Mouse (Mus musculus) kidney, adult 9 months (tissue): ENCODE data around the gene Sergef.

Experiments
- DNase-seq: peaks from one replicate; pipeline ENCODE4 v3.0.0; 2022

Sergef gene

DNA sequence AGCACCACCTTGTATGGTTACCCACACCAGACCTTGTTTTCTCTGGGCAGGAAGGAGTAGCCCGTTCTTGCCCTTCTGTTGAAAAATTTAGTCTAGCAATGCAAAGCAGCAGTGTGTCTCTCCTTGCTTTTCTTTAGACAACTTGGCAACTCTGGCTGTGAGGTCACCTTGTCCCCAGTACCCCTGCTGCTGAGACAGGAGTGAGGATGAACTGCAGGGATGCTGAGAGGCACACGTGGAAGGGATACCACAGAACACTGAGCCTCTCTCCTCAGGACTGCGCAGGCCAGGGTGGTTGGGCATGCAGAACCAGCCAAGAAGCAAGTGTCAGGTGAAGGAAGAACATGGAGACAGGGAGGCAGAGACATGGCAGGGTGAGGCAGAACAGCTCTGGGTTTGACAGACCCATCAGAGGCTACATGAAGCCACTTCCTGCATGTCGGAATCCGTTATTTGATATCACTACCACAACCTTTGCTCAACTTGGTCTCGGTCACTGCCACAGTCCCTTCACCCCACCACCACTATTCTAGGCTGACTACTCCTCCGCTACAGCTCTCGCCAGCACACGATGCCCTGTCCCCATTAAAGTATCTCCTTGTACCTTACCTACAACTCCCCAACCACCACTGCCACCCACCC lies 103.0 kb downstream of the Sergef start:
- no peak for DNase-seq

DNA sequence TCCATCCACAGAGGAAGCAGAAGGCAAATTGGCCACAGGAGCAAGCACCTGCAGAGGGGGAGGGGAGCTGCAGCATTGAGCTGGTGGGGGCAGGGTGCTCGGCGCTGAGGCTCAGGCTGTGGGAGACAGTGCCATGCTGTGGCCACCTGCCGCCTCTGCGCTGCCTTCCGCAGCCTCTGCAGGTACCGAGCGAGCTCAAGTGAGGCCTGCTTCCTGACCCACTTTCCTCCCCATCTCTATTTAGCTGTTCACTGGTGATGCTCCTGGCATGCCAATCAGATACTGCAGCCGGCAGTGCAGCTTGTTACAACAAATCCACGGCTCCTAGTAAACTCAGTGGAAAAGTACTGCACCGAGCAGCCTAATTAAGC lies 104.2 kb downstream of the Sergef start:
- DNase-seq, result peak; percentile 28

DNA sequence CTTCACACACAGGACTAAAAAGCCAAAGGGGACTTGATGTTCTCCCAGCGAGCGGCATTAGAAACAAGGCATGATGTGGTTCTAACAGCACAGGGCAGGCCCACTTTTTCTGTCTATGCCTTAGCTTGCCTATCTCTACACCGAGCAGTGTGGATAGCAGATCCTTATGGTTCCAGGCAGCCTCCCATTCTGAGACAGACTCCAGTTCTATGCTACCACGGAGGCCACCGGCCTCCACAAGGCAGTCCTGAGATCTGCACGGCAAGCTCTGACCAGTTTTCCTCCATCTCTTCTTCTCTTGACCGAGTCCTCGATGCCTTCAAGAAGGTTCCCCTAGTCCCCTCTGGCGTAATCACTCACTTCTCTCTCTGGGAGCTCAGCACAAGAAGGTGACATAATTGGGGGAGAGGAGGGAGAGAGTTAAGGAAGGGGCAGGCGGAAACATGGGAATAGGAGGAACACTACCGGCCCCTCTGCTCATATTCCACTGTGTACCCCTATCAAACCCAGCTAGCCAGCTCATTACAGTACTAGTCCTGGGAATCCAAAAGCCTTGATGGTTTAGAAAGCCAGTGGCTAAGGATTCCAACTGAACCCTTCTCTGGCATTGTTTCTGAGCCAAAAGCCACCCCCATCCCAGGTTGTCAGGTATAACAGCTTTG lies 104.7 kb downstream of the Sergef start:
- DNase-seq, result no peak

DNA sequence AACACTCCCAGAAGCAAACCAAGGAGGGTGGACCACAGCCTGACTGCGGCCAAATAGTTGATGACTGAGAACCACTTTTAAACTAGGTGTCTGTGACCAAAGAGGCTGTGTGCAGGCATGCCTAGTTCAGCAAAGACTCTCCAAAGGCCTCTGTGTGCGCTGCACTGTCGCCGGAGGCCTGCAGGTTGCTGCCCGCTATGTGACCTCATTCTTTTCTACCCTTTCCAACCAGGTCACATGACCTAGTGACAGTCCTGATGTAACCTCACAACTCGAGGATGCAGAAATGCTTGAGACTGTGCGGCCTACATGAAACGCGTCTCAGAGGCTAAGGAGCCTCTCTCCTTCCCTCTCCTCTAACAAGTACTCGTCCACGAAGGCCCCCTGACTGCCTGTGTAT lies 106.1 kb downstream of the Sergef start:
- DNase-seq, result no peak

DNA sequence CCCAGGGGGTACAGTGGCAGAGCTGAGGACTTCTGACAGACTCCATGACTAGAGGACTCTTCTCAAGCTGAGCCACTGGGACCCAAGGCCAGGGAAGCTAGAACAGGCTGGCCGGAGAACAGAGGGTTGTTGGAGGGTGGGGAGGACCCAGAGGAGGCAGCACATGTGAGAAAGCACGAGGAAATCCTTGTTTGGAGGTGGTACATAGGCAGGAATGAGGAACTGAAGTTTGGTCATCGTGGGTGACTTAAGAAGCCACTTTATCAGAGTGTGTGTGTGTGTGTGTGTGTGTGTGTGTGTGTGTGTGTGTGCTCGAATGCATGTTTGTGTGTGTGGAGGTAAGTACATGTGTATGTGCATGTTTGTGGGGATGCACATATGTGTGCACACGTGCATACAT lies 108.3 kb downstream of the Sergef start:
- DNase-seq, result no peak

DNA sequence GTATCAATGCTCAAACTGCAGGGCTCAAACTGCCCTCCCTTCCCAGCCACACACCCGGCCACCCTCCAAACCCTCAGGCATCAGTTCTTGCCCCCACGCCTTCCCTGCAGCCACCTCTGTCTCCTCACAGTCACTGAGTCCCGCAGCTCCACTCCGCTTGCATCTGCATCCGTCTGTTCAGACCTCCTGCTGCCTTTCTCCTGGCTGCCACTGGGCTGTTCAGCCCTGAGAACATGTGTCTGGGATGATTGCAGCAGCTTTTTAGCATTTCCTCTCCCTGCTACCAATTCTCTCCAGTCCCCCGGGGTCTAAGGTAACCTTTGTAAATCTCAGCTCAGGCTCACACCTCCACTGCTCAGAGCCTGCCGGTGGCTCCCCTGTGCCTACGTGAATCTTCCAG lies 109.7 kb downstream of the Sergef start:
- DNase-seq, result no peak

DNA sequence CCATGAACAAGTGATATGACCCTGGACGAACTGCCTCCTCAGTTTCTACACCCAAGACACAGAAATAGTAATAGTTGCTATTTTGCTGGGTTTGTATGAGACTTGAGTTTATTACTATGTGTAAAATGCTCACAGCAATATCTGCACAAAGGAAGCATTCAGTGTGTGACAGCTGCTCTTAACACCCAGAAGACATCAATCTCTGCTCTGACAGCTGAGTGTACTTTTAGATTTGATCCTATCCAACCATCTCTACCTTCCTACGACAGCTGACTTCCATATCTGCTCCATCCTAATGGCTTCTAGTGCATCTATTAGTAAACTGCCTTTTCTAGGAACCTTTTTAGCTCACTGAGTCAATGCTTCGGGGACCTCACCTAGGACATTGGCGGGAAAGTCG lies 110.3 kb downstream of the Sergef start:
- DNase-seq, result no peak

DNA sequence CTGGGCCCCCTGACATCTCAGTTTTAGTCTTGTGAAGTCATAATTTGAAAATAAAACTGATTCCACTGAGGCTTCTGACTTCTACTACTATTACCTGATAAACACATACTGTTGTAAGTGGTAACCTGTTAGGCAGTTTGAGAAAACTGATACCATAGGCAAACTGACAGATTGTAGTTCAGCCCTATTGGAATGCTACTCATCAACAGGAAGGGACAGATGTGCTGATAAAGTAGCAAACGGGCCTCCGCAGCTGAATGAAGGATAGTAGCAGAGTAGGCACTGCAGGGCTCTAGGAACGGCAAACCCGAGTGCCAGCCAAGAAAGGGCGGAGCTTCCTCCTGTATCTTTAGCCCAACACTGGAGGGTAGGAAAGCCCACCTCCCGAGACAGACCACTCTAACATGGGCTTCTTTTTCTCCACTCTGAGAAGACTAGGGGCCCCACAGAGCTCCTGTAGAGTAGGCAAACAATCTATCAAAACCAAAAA lies 112.9 kb downstream of the Sergef start:
- no peak for DNase-seq

DNA sequence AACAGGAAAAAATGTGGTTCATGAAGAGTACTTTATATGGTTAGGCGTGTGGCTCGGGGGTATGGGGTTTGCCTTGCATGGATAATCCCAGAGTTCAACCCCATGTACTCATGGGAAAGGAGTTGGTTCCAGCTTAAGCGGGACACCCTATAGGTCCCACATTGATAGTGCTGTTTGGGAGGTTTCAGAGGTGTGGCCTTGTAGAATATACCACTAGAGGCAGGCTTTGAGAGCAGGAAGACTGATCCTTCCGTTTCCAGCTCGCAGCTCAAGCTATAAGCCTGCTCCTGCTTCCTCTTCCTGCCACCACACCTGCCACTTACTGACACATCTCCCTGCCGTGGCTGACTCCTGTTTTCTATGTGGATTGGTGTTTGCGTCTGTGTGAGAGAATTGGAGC lies 116.4 kb downstream of the Sergef start:
- no peak for DNase-seq

DNA sequence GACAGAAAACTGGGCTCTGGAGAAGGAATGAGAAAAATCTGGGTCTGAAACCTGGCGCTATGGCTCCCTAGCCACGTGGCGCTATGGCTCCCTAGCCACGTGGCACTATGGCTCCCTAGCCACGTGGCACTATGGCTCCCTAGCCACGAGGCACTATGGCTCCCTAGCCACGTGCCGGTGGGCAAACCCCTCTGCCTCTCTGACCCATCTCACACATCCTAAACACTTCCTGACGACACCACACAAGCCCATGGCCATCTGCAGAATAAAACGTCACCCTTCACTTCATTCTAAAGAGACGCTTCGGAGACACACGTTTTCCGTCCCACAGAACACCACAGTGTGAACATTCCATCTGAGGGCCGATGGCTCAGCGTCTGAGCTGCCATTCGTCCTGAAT lies 117.8 kb downstream of the Sergef start:
- DNase-seq, result no peak

DNA sequence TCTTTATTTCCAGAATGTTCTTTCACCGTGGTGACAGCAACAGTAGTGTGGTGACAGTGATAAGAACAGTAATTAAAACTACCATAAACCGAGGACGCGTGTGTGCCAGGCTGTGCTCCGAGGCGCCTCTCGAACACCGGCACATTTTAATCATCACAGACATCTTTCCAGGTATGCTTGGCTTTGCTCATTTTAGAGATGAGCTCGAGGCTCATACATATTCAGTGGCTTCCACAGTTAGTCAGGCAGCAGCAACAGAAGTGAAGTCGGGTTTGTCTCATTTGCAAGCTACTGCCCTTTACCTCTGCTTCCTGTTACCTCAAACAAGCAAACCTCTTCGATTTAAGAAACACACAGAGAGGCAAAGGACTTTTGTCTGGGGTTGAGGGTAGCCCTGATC lies 120.5 kb downstream of the Sergef start:
- DNase-seq, result no peak

DNA sequence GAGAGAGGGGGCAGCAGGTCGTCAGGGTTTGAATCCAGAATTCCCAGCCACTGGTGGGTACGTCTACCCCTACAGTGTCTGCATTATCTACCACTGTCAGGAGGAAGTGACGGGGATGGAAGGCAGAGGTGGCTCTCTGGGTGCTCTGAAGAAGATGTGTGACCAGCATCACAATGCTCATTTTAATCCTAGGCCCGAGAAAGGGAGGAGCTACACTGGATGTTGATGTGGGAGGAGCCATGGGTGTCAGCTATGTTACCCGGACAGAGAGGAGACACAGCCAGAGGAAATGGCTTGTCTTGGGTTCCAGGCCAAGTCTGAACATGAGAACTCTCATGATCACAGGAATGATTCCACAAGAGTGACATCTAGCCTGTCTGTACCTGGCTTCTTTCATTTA lies 122.4 kb downstream of the Sergef start:
- no peak for DNase-seq

DNA sequence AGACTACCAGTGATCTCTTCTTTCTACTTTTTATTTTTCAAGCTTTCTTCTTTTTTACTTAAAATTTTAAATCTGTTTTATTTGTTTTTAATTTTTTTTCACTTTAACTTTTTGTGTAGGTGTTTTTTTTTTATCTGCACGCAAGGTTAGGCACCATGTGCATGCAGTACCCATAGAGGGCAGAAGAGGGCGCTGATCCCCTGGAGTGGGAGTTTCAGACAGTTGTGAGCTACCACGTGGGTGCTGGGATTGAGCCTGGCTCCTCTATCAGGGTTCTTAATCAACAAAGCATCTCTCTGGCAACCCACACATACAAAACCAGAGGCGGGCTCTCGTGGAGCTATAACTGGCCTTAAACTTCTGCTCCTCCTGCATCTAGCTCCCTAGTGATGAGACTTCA lies 123.6 kb downstream of the Sergef start:
- no peak for DNase-seq

DNA sequence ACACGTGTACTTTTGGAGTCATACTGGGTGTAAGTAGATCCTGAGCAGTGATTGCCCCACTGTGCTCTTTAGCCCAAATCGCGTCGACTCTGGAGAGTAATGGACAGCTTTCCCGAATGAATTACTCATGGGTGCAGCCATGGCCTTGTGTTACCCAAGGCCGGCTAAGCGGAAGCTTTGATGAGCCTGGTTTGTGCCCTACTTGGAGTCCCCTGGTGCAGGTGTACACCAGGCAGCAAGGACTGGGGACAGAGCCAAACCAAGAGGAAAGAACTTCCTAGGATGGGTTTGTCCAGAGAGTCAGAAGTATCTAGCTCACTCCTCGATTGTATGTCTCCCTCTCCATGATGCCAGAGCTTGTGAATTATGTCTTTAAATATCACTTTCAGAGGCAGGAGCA lies 124.6 kb downstream of the Sergef start:
- DNase-seq, result no peak

DNA sequence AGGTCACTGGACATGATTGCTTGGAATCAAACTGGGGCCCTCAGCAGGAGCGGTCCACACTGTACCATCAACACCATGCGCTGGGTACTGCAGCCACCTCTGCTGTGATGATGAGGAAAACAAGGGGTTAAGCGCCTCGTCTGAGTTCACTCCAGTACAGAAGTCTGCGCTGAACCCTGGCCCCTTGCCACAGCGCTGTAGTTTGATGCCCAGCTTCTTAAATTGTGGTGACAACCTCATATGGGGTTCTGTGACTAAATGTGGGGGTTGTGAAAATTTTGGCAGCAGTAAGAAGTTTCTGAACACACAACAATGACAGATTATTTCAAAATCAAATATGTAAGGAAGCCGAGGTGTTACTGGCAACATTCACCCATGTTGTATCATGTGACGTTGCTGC lies 126.0 kb downstream of the Sergef start:
- DNase-seq, result no peak

DNA sequence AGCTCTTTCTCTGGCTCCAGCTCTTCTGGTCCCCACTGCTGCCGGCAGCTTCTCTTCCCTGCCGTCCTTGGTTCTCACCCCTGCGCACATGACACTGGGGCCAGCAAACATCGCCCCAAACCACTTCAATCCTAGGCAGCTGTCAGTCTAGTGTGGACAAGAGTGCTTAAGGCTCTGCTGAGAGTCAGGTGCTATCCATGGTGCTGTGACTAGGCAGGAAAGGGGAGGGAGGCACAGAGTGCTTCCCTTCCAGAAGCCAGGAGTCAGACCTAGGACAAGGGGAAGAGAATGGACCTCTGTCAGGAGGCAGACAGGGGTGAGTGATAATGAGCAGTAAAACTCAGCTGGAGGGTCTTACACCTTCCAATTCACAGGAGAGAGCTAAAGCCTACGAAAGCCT lies 126.8 kb downstream of the Sergef start:
- no peak for DNase-seq

DNA sequence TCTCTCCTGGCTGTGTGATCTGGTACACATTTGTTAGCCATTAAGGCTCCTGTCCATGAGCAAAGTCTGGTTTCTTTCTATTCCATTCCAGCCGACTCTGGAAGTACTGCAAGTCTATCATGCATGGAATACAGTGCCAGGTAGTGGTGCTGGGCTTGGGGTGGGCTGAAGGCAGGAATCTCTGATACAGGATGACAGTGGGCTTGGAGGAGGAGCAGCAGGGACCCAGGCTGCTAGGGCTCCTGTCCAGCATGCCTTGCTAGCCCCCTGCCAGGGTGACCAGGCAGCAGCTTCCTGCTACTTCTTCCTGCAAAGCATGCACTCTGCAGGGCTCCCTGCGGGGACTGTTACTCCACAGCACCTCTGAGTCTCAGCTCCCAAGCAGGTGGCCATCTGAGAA lies 128.8 kb downstream of the Sergef start:
- no peak for DNase-seq

DNA sequence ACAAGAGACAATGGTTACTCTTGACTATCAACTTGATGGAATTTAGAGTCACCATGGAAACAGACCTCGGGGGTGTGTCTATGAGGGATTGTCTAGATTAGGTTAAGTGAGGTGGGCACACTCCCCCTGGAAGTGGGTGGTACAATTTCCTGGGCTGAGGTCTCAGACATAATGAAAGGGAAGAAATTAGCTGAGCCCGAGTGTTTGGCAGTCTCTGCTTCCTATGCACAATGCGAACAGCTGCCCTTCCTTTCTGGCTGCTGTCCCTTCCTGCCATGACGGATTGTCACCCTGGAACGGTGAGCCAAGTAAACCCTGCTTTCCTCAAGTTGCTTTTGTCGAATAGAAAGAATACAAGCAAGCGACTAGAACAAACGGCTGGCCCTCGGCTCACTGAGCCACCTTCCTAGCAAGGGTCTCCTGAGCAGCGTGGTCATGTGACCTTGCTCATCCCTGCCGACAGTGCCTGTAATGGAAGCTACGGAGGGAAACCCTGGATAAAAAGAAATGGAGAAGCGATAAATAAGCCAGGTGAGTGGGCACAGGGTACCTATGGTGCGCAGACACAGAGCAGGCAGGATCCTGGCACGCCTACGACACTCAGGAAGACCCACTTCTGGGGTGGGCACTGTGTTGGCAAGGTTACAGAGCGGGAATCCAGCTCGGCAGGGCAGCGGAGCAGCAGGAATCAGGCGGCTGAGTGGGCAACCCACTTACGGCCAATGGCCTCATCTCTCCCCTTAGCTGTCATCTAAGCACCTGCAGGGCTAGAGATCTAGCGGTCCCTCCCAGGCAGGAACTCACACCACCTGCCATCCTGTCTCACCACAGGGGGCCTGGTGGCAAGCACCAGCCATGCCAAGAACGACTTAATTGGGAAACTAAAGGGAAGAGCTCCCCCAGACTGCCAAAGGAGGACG lies 130.0 kb downstream of the Sergef start:
- DNase-seq, result peak; percentile 55

DNA sequence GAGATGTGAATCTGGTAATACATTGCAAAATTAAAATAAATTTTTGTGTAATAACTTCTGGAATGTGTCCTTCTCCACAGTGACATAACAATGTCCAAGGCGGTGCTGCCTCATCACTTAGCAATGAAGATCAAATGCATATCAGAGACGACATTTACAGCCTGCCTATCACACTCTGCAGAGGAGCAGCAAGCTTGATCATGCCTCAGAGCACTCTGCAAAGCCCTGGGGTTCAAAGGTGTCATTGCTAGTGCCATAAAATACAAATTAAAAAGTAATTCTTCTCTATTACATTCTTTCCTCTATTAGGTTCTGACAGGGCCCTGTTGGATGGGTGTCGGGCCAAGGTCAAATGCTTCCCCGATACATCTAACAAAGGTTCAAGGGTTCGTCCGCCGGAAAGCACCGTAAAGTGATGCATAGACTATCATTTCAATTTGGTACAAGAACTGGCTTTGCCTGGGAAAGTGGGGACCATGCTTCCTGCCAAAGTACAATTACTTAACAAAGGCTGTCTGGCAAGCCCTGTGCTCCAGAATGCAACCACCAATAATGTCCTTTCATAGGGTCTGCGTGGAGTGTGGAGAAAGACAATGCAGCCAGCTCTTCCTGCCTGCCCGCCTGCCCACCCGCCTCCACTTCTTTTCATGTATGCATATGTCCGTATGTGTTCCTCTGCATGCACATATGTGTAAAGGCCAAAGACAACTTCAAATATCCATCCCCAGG lies 130.9 kb downstream of the Sergef start:
- peak; percentile 5 for DNase-seq

DNA sequence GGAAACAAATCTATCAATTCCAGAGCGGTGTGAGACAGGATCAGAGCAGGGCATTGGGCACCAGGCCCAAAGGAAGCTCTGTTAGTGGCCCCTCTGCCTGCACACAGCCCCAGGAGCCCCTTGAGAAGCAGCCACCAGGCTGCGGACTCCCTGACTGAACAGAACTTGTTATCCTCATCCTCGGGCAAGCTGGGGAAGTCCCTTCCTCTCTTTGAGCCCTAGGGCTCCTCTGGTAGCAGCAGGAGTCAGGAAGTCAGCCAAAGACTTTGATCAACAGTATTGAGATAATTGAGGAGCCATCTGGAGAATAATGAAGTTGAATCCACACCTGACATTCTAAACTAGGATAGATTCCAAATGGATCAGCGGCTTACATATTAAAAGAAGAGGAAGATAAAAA lies 135.4 kb downstream of the Sergef start:
- DNase-seq, result no peak

DNA sequence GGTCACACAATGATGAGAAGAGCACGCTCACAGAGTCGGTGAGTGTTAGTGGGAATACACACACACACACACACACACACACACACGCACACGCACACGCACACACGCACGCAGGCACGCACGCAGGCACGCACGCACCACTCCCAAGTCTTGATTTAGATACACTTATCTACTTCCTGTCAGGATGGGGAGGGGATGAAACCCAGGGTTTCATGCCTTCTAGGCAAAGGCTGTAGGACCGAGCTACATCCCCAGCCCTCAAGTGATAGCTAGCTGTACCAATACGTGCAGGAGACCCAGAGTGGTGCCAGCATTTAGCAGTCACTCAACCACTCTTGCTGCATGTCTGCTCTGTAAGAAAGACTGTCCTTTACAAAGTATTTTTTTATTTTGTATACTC lies 137.0 kb downstream of the Sergef start:
- no peak for DNase-seq

DNA sequence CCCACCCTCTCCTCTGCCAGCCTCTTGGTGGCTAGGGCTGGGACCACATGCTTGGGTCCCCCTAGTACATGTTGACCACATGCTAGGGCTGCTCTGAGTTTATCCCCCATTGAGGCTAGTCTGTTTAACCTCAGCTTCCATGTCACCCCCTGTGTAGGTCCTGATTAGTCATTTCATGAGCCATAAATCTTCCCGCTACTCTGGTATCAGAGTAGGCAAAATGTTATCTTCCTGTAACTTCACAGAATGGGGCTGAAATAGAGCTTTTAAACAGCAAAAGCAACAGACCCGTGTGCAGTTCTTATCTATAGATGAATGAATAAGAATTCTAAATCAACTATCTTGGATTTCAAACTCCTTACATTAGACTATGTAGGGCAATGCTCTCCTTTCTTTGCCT lies 138.1 kb downstream of the Sergef start:
- no peak for DNase-seq

DNA sequence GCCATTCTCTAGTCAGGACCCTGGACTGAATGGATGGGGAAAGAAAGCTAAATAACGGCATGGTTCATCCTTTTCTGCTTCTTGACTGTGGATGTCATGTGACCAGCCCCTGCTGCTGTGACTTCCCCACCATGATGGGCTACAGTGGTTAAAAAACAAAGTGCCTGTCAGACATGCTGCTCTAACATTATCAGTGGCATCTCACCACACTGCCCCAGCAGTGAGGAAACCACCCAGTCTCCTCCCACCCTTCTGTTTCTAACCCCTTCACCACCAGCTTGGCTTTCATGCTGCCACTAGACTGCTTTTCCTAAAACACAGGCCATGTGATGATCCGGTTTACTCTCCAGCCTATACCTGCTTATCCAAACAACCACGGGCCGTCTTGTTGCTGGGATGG lies 140.0 kb downstream of the Sergef start:
- no peak for DNase-seq
